Mouse (Mus musculus): ENCODE measurements around the gene Gtpbp1. TPM values are rescaled to one million over a fixed set of nuclear protein-coding genes. Genes with fewer than 3 reads are reported as not detected.

The Gtpbp1 gene
- polyA plus RNA-seq, 1 experiment from 2014 or later = 61.8 TPM

GRCm38 (mm10) chr15:79723439-79723838 lies 32.8 kb downstream of the Gtpbp1 start:
- DNase-seq (ENCODE audit: low spot score) (no peak), ATAC-seq (replicated peaks; ENCODE audit: low FRiP score) (no peak)
- Histone ChIP-seq H3K9me3 (ENCODE audit: control insufficient read depth, low read length) (no peaks in the 10 kb centered on the region), H3K4me2 (no peak overlapping the region), H3K4me3 (ENCODE audit: low read depth, low read length) (no peak overlapping the region), H3K27me3 (replicated peaks; ENCODE audit: control insufficient read depth, insufficient read depth, low read length) (no peaks in the 10 kb centered on the region), H3K36me3 (ENCODE audit: control insufficient read depth, insufficient read depth, low read length) (peaks cover 29% of the 10 kb centered on the region), H3K27ac (ENCODE audit: low read depth, low read length) (no peak overlapping the region), H3K9ac (ENCODE audit: low read depth, low read length) (no peak overlapping the region), H3K4me1 (replicated peaks; ENCODE audit: control insufficient read depth, insufficient read depth, low read length) (no peaks in the 10 kb centered on the region)
- 25% methylated on average over 1 of the region's 1 CpGs for WGBS

DNA sequence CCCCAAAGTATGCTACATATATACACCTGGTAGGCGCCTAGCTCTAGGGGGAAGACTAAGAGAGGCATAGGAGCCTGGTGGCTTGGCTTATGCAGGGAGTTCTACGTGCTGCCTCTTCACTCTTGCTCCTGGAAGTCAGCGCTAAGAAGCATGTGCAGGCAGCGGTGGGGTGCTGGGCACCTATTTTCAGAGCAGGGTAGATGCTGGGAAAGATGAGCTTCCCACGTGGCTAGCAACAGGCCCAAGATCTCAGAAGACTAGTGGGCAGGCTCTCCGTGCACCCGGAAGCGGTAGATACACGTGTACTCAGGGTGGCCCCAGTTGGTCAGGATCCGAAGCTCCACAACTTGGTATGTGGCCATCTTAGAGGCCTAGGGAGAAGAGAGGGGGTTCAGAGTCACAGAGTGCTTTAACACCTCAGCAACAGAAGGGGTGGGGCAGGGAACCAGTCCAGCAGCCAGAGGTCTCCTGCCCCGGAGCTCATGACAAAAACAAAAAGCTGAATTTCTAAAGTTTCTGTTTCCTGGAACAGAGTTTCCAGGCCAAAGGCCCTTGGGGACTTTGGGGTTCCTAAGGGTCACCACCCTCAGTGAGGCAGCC lies 34.6 kb downstream of the Gtpbp1 start:
- Histone ChIP-seq H3K9ac (ENCODE audit: low read depth, low read length) (no peak overlapping the region), H3K4me1 (replicated peaks; ENCODE audit: control insufficient read depth, insufficient read depth, low read length) (no peaks in the 10 kb centered on the region), H3K27ac (ENCODE audit: low read depth, low read length) (no peak overlapping the region), H3K9me3 (ENCODE audit: control insufficient read depth, low read length) (no peaks in the 10 kb centered on the region), H3K36me3 (ENCODE audit: control insufficient read depth, insufficient read depth, low read length) (peaks cover 18% of the 10 kb centered on the region), H3K4me3 (ENCODE audit: low read depth, low read length) (no peak overlapping the region), H3K4me2 (no peak overlapping the region), H3K27me3 (replicated peaks; ENCODE audit: control insufficient read depth, insufficient read depth, low read length) (no peaks in the 10 kb centered on the region)
- ATAC-seq (replicated peaks; ENCODE audit: low FRiP score) (no peak), DNase-seq (ENCODE audit: low spot score) (no peak)
- WGBS = 92% methylated on average over 11 of the region's 11 CpGs

GRCm38 (mm10) chr15:79727840-79728239 lies 37.2 kb downstream of the Gtpbp1 start:
- Histone ChIP-seq H3K36me3 (ENCODE audit: control insufficient read depth, insufficient read depth, low read length) (peaks cover 14% of the 10 kb centered on the region), H3K4me1 (replicated peaks; ENCODE audit: control insufficient read depth, insufficient read depth, low read length) (no peaks in the 10 kb centered on the region), H3K4me3 (ENCODE audit: low read depth, low read length) (no peak overlapping the region), H3K9ac (ENCODE audit: low read depth, low read length) (no peak overlapping the region), H3K4me2 (no peak overlapping the region), H3K27me3 (replicated peaks; ENCODE audit: control insufficient read depth, insufficient read depth, low read length) (no peaks in the 10 kb centered on the region), H3K27ac (ENCODE audit: low read depth, low read length) (no peak overlapping the region), H3K9me3 (ENCODE audit: control insufficient read depth, low read length) (no peaks in the 10 kb centered on the region)
- DNase-seq (ENCODE audit: low spot score) (no peak), ATAC-seq (replicated peaks; ENCODE audit: low FRiP score) (no peak)
- 88% methylated on average over 6 of the region's 6 CpGs for WGBS

GRCm38 (mm10) chr15:79728311-79728710 lies 37.7 kb downstream of the Gtpbp1 start:
- Histone ChIP-seq H3K4me1 (replicated peaks; ENCODE audit: control insufficient read depth, insufficient read depth, low read length) (no peaks in the 10 kb centered on the region), H3K27me3 (replicated peaks; ENCODE audit: control insufficient read depth, insufficient read depth, low read length) (no peaks in the 10 kb centered on the region), H3K9ac (ENCODE audit: low read depth, low read length) (no peak overlapping the region), H3K4me2 (no peak overlapping the region), H3K36me3 (ENCODE audit: control insufficient read depth, insufficient read depth, low read length) (peaks cover 16% of the 10 kb centered on the region), H3K27ac (ENCODE audit: low read depth, low read length) (no peak overlapping the region), H3K9me3 (ENCODE audit: control insufficient read depth, low read length) (no peaks in the 10 kb centered on the region), H3K4me3 (ENCODE audit: low read depth, low read length) (no peak overlapping the region)
- WGBS = 92% methylated on average over 5 of the region's 5 CpGs
- no peak for DNase-seq (ENCODE audit: low spot score)
- ATAC-seq (replicated peaks; ENCODE audit: low FRiP score) = no peak

GRCm38 (mm10) chr15:79728731-79729388 lies 38.2 kb downstream of the Gtpbp1 start:
- no peak for ATAC-seq (replicated peaks; ENCODE audit: low FRiP score)

DNA sequence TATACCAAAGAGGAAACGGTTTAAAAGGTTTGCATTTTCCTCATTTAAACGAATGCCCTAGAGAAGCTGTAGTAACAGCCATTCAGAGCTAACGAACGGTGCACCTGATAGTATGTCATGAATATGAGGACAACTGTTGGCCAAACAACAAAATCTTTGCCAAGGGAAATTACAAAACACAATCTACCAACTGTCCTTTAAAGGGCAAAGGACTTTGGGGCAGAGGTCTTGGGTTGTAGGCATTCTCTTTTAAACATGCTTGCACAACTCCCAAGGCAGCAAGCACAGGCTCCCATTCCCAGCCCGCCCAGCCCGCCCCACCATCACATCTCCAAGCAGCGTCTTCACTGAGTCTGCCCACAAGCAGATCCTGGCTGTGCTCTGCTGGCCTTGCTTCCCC lies 40.9 kb downstream of the Gtpbp1 start:
- H3K9me3 ChIP-seq (ENCODE audit: control insufficient read depth, low read length) = no peaks in the 10 kb centered on the region
- H3K4me2 ChIP-seq = no peak overlapping the region
- no peak overlapping the region for H3K27ac ChIP-seq (ENCODE audit: low read depth, low read length)
- DNase-seq (ENCODE audit: low spot score) = no peak
- no peaks in the 10 kb centered on the region for H3K4me1 ChIP-seq (replicated peaks; ENCODE audit: control insufficient read depth, insufficient read depth, low read length)
- no peak for ATAC-seq (replicated peaks; ENCODE audit: low FRiP score)
- H3K9ac ChIP-seq (ENCODE audit: low read depth, low read length) = no peak overlapping the region
- H3K27me3 ChIP-seq (replicated peaks; ENCODE audit: control insufficient read depth, insufficient read depth, low read length) = no peaks in the 10 kb centered on the region
- 81% methylated on average over 7 of the region's 7 CpGs for WGBS
- H3K36me3 ChIP-seq (ENCODE audit: control insufficient read depth, insufficient read depth, low read length) = peaks cover 21% of the 10 kb centered on the region
- H3K4me3 ChIP-seq (ENCODE audit: low read depth, low read length) = no peak overlapping the region

More at GRCm38 (mm10) chr15:79728731-79729388, 38.2 kb downstream of the Gtpbp1 start:
- no peak overlapping the region for H3K4me3 ChIP-seq (ENCODE audit: low read depth, low read length)
- H3K27me3 ChIP-seq (replicated peaks; ENCODE audit: control insufficient read depth, insufficient read depth, low read length) = no peaks in the 10 kb centered on the region
- H3K36me3 ChIP-seq (ENCODE audit: control insufficient read depth, insufficient read depth, low read length) = peaks cover 20% of the 10 kb centered on the region
- H3K4me1 ChIP-seq (replicated peaks; ENCODE audit: control insufficient read depth, insufficient read depth, low read length) = no peaks in the 10 kb centered on the region
- no peaks in the 10 kb centered on the region for H3K9me3 ChIP-seq (ENCODE audit: control insufficient read depth, low read length)
- H3K4me2 ChIP-seq = no peak overlapping the region
- WGBS = 76% methylated on average over 10 of the region's 10 CpGs
- no peak overlapping the region for H3K9ac ChIP-seq (ENCODE audit: low read depth, low read length)
- no peak overlapping the region for H3K27ac ChIP-seq (ENCODE audit: low read depth, low read length)
- DNase-seq (ENCODE audit: low spot score) = no peak

DNA sequence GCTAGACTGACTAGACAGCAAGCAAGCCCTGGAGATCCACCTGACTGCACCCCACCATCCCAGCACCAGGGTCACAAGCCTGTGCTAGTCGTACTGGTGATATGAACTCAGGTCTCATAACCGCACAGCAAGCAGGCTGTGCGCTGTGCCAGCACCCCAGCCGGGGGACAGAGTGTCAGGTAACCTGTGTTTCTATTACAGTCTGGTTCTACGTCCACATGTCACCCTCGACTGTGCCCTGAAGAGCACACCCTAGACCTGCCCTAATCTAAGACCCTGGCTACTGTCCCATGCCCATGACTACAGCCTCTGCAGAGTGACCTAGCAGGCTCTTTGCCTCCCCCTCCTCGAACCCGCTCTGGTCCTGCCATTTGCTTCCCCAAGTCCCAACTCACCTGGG lies 42.5 kb downstream of the Gtpbp1 start:
- Histone ChIP-seq H3K4me2 (no peak overlapping the region), H3K9ac (ENCODE audit: low read depth, low read length) (no peak overlapping the region), H3K27me3 (replicated peaks; ENCODE audit: control insufficient read depth, insufficient read depth, low read length) (no peaks in the 10 kb centered on the region), H3K36me3 (ENCODE audit: control insufficient read depth, insufficient read depth, low read length) (peaks cover 22% of the 10 kb centered on the region), H3K9me3 (ENCODE audit: control insufficient read depth, low read length) (no peaks in the 10 kb centered on the region), H3K27ac (ENCODE audit: low read depth, low read length) (no peak overlapping the region), H3K4me3 (ENCODE audit: low read depth, low read length) (no peak overlapping the region), H3K4me1 (replicated peaks; ENCODE audit: control insufficient read depth, insufficient read depth, low read length) (no peaks in the 10 kb centered on the region)
- DNase-seq (ENCODE audit: low spot score) = no peak
- 93% methylated on average over 8 of the region's 8 CpGs for WGBS
- no peak for ATAC-seq (replicated peaks; ENCODE audit: low FRiP score)

- no peak overlapping the region for H3K4me3 ChIP-seq (ENCODE audit: low read depth, low read length)
- no peaks in the 10 kb centered on the region for H3K27me3 ChIP-seq (replicated peaks; ENCODE audit: control insufficient read depth, insufficient read depth, low read length)
- no peak overlapping the region for H3K27ac ChIP-seq (ENCODE audit: low read depth, low read length)
- no peaks in the 10 kb centered on the region for H3K9me3 ChIP-seq (ENCODE audit: control insufficient read depth, low read length)
- no peak for DNase-seq (ENCODE audit: low spot score)
- 71% methylated on average over 4 of the region's 4 CpGs for WGBS
- peaks cover 24% of the 10 kb centered on the region for H3K36me3 ChIP-seq (ENCODE audit: control insufficient read depth, insufficient read depth, low read length)
- H3K4me1 ChIP-seq (replicated peaks; ENCODE audit: control insufficient read depth, insufficient read depth, low read length) = no peaks in the 10 kb centered on the region
- no peak for ATAC-seq (replicated peaks; ENCODE audit: low FRiP score)
- no peak overlapping the region for H3K4me2 ChIP-seq
- H3K9ac ChIP-seq (ENCODE audit: low read depth, low read length) = no peak overlapping the region
These were observed 43.0 kb downstream of the Gtpbp1 start for GRCm38 (mm10) chr15:79733640-79734039.

- no peaks in the 10 kb centered on the region for H3K4me1 ChIP-seq (replicated peaks; ENCODE audit: control insufficient read depth, insufficient read depth, low read length)
- H3K9me3 ChIP-seq (ENCODE audit: control insufficient read depth, low read length) = no peaks in the 10 kb centered on the region
- H3K27me3 ChIP-seq (replicated peaks; ENCODE audit: control insufficient read depth, insufficient read depth, low read length) = no peaks in the 10 kb centered on the region
- ATAC-seq (replicated peaks; ENCODE audit: low FRiP score) (no peak), DNase-seq (ENCODE audit: low spot score) (no peak)
- H3K4me3 ChIP-seq (ENCODE audit: low read depth, low read length) = no peak overlapping the region
- no peak overlapping the region for H3K27ac ChIP-seq (ENCODE audit: low read depth, low read length)
- WGBS = 91% methylated on average over 8 of the region's 8 CpGs
- no peak overlapping the region for H3K9ac ChIP-seq (ENCODE audit: low read depth, low read length)
- peaks cover 25% of the 10 kb centered on the region for H3K36me3 ChIP-seq (ENCODE audit: control insufficient read depth, insufficient read depth, low read length)
- no peak overlapping the region for H3K4me2 ChIP-seq
These were observed 43.7 kb downstream of the Gtpbp1 start for GRCm38 (mm10) chr15:79734311-79734710.
